Mouse (Mus musculus) granulocyte monocyte progenitor cell, adult 5-6 weeks (primary cell): ENCODE data around the gene Zfp26. TPM values are rescaled to one million over a fixed set of nuclear protein-coding genes. Genes with fewer than 3 reads are reported as not detected.

Experiments
- ATAC-seq: replicated peaks from 2 replicates; pipeline ENCODE4 v1.8.0; 2016; ENCODE audit warnings: mild to moderate bottlenecking, moderate TSS enrichment, inconsistent platforms; ENCODE audit not compliant: poor library complexity, severe bottlenecking
- total RNA-seq, 2 experiments: library from RNA; stranded (forward) in 1 of 2; stranded (reverse) in 1 of 2; fragments of 200-712, 200-1000 nt in 1 of 2; fragments of >200 nt in 1 of 2; fragmentation: Nextera tagmentation in 1 of 2; gene quantifications; 2 replicates each; pipeline ENCODE4 v1.2.3; 2014 to 2017

Gene Zfp26
- total RNA-seq (2014; fragmentation: Nextera tagmentation): 19.6 and 28.9 TPM in 2 replicates
- total RNA-seq (2017): 21.0 and 29.0 TPM in 2 replicates

GRCm38 (mm10) chr9:20459377-20460317, at the start of gene Zfp26:
Zfp26 (minus strand) TSS chr9:20460162.
- ATAC-seq: peak; percentile 97

- no peak for ATAC-seq
Measured at GRCm38 (mm10) chr9:20509676-20510075, 49.7 kb upstream of the Zfp26 start.

- no peak for ATAC-seq
Measured at GRCm38 (mm10) chr9:20504801-20505200, 44.8 kb upstream of the Zfp26 start.

- peak; percentile 60 for ATAC-seq
Measured at GRCm38 (mm10) chr9:20493281-20493680, 33.3 kb upstream of the Zfp26 start.

- peak; percentile 84 for ATAC-seq
Measured at GRCm38 (mm10) chr9:20492527-20493233, 32.7 kb upstream of the Zfp26 start, which contains the start of gene Zfp426. Zfp426 (minus strand) TSS chr9:20492746.

GRCm38 (mm10) chr9:20491858-20492526, 32.0 kb upstream of the Zfp26 start:
- ATAC-seq: no peak

GRCm38 (mm10) chr9:20489536-20489935, 29.6 kb upstream of the Zfp26 start:
- no peak for ATAC-seq

- ATAC-seq: no peak
Measured at GRCm38 (mm10) chr9:20479396-20479795, 19.4 kb upstream of the Zfp26 start.

- no peak for ATAC-seq
Measured at GRCm38 (mm10) chr9:20476632-20477031, 16.7 kb upstream of the Zfp26 start.

GRCm38 (mm10) chr9:20466761-20467442, 6.9 kb upstream of the Zfp26 start:
- peak; percentile 92 for ATAC-seq

- ATAC-seq: no peak
Measured at GRCm38 (mm10) chr9:20453647-20454046, 6.3 kb downstream of the Zfp26 start.

- no peak for ATAC-seq
Measured at GRCm38 (mm10) chr9:20451493-20451892, 8.5 kb downstream of the Zfp26 start.

GRCm38 (mm10) chr9:20443183-20443783, 16.7 kb downstream of the Zfp26 start:
- no peak for ATAC-seq

- ATAC-seq: no peak
Measured at GRCm38 (mm10) chr9:20430004-20430403, 30.0 kb downstream of the Zfp26 start.

GRCm38 (mm10) chr9:20411460-20411859, 48.5 kb downstream of the Zfp26 start:
- no peak for ATAC-seq

GRCm38 (mm10) chr9:20409319-20409718, 50.6 kb downstream of the Zfp26 start:
- ATAC-seq: no peak

- ATAC-seq: peak; percentile 62
Measured at GRCm38 (mm10) chr9:20385343-20385703, 74.6 kb downstream of the Zfp26 start.

- peak; percentile 100 for ATAC-seq
Measured at GRCm38 (mm10) chr9:20384532-20385342, 75.2 kb downstream of the Zfp26 start, which contains the start of gene Zfp560. Zfp560 (minus strand) TSS chr9:20385177.

GRCm38 (mm10) chr9:20383659-20384058, 76.3 kb downstream of the Zfp26 start:
- no peak for ATAC-seq
